Mouse (Mus musculus) G1E (cell line): ENCODE measurements around the gene Asb6.

ENCODE experiments used
- CTCF ChIP-seq: IDR thresholded peaks from 2 replicates; pipeline ENCODE4 v1.5.1; 2012; ENCODE audit warnings: low read depth, low read length, inconsistent platforms, mixed read lengths
- GATA1 ChIP-seq: IDR thresholded peaks from 2 replicates; pipeline ENCODE4 v1.6.1; 2012; ENCODE audit warnings: borderline replicate concordance, low read length, inconsistent platforms, mixed read lengths
- POLR2AphosphoS5 ChIP-seq: IDR thresholded peaks from 2 replicates; pipeline ENCODE4 v1.6.1; 2012; ENCODE audit warnings: low read depth, low read length, inconsistent platforms; ENCODE audit not compliant: insufficient replicate concordance

DNA sequence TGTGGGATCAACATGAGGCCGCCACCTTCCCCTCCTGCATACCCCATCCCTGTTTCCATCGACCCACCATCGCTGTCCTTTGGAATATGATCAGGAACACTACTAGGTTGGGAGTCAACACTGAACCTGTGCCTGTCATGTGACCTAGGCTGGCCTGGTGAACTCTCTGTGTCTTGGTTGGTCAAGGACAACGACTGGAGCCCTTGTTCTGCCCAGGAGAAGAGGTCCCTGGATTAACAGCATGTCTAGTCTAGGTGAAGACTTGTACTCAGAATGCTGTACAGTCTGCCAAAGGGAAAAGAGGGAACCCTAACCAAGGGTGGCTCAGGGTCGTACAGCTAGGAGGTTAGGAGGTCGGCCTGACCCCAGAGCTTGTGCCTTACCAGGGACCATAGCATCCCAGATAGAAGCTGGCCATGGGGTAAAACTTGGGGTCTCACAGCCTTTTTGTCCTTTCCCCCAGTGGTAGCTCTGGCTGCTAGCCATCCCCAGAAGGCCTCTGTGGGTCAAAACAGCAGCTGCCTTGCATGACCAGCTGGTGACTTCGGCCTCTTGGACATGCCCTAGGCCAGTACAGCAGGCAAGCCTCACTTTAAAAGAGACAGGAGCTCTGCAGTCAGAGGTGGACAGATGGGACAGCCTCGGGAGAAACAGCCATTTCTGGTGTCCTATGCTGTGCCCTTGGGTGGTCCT, 56.7 kb downstream of the Asb6 start:
- TF ChIP-seq GATA1 (no peak), CTCF (no peak), POLR2AphosphoS5 (no peak)
